Mouse (Mus musculus) C2C12 (cell line): Measurements from ENCODE around the gene Tlcd2.

Experiments used
- CTCF ChIP-seq: IDR thresholded peaks from one replicate; pipeline ENCODE4 v1.5.1; 2011; ENCODE audit not compliant: control insufficient read depth, insufficient read depth, insufficient read length
- FOSL1 ChIP-seq: IDR thresholded peaks from one replicate; pipeline ENCODE4 v1.8.0; 2011; ENCODE audit warnings: mild to moderate bottlenecking, low read length; ENCODE audit not compliant: poor library complexity, insufficient read depth, severe bottlenecking
- MAX ChIP-seq: IDR thresholded peaks from one replicate; pipeline ENCODE4 v1.6.1; 2011; ENCODE audit warnings: mild to moderate bottlenecking, control low read depth
- MYOG ChIP-seq: IDR thresholded peaks from one replicate; pipeline ENCODE4 v1.6.1; 2011; ENCODE audit not compliant: control insufficient read depth, insufficient read length; ENCODE audit errors: extremely low read depth
- USF1 ChIP-seq: IDR thresholded peaks from one replicate; pipeline ENCODE4 v1.6.1; 2011; ENCODE audit warnings: low read depth, mild to moderate bottlenecking, control low read depth, moderate library complexity

GRCm38 (mm10) chr11:75415994-75416393 lies 45.5 kb upstream of the Tlcd2 start:
- TF ChIP-seq CTCF: no peak
- TF ChIP-seq MAX: no peak
- no peak for TF ChIP-seq MYOG
- TF ChIP-seq USF1: no peak
- no peak for TF ChIP-seq FOSL1
